Mouse (Mus musculus): ENCODE measurements around the gene Trrap.
A peak's percentile ranks its signal among the peaks of the same experiment; 100 is the strongest.

GRCm38 (mm10) chr5:144727119-144727518 lies 40.4 kb upstream of the Trrap start:
- TF ChIP-seq CTCF (conservative IDR thresholded peaks at IDR 0.05; ENCODE audit: low read length) (peak; percentile 88), POU5F1 (IDR thresholded peaks at IDR 0.05; ENCODE audit: borderline replicate concordance, low read length) (no peak), NANOG (IDR thresholded peaks at IDR 0.05; ENCODE audit: borderline replicate concordance, low read length) (no peak)
